Mouse (Mus musculus) MEL (cell line): ENCODE results near the gene Cnih1. TPM values are rescaled to one million over a fixed set of nuclear protein-coding genes. Genes with fewer than 3 reads are reported as not detected.

ENCODE experiments used
- DNase-seq: peaks from one replicate; pipeline ENCODE4 v3.0.0; 2011; ENCODE audit warnings: low read depth, low spot score
- H3K27ac ChIP-seq: 2 replicates; pipeline ENCODE4 v1.5.1; 2012; ENCODE audit warnings: low read depth, mild to moderate bottlenecking, control low read depth, low read length, moderate library complexity; ENCODE audit not compliant: control insufficient read depth
- H3K27me3 ChIP-seq, 2 experiments: fragments of 150-350 bp in 1 of 2; sonication (generic) in 1 of 2; 2 replicates each; pipeline ENCODE4 v1.6.1; 2012; ENCODE audit warnings: low read length in 2 of 2, mild to moderate bottlenecking in 2 of 2, improper control_type of control experiment in 1 of 2, moderate library complexity in 1 of 2; ENCODE audit not compliant: insufficient read depth in 2 of 2, control insufficient read depth in 1 of 2
- H3K36me3 ChIP-seq, 2 experiments: 2 replicates each; pipeline ENCODE4 v1.6.1; 2012 to 2014; ENCODE audit warnings: low read length in 2 of 2, improper control_type of control experiment in 1 of 2, inconsistent platforms in 1 of 2, mild to moderate bottlenecking in 1 of 2; ENCODE audit not compliant: insufficient read depth in 2 of 2, control insufficient read depth in 1 of 2
- H3K4me1 ChIP-seq, 2 experiments: fragments of 150-350 bp in 1 of 2; sonication (generic) in 1 of 2; 2 replicates each; pipeline ENCODE4 v1.6.1; 2012; ENCODE audit warnings: low read length in 2 of 2, improper control_type of control experiment in 1 of 2, mild to moderate bottlenecking in 1 of 2; ENCODE audit not compliant: insufficient read depth in 2 of 2, control insufficient read depth in 1 of 2
- H3K4me3 ChIP-seq, 2 experiments: fragments of 150-350 bp in 1 of 2; sonication (generic) in 1 of 2; 2 replicates each; pipeline ENCODE4 v1.5.1; 2012; ENCODE audit warnings: low read depth in 2 of 2, low read length in 2 of 2, mild to moderate bottlenecking in 2 of 2, moderate library complexity in 2 of 2, control low read depth in 1 of 2, improper control_type of control experiment in 1 of 2; ENCODE audit not compliant: control insufficient read depth in 1 of 2, insufficient read depth in 1 of 2
- H3K79me2 ChIP-seq: 2 replicates; pipeline ENCODE4 v1.6.1; 2012; ENCODE audit warnings: mild to moderate bottlenecking, low read length, moderate library complexity; ENCODE audit not compliant: control insufficient read depth, poor library complexity, insufficient read depth
- H3K9ac ChIP-seq: 2 replicates; pipeline ENCODE4 v1.6.1; 2012; ENCODE audit warnings: low read depth, mild to moderate bottlenecking, control low read depth, low read length, moderate library complexity; ENCODE audit not compliant: control insufficient read depth, poor library complexity, severe bottlenecking
- H3K9me3 ChIP-seq: fragments of 150-350 bp; sonication (generic); replicated peaks from 2 replicates; pipeline ENCODE4 v1.6.1; 2012; ENCODE audit warnings: mild to moderate bottlenecking, low read length, improper control_type of control experiment, moderate library complexity; ENCODE audit not compliant: insufficient read depth
- BHLHE40 ChIP-seq: IDR thresholded peaks from 2 replicates; pipeline ENCODE4 v1.6.1; 2012; ENCODE audit warnings: low read depth, mild to moderate bottlenecking, inconsistent platforms, low read length, improper control_type of control experiment, borderline replicate concordance
- ELF1 ChIP-seq: IDR thresholded peaks from 2 replicates; pipeline ENCODE4 v1.6.1; 2014; ENCODE audit warnings: low read depth, mild to moderate bottlenecking, inconsistent platforms, low read length, improper control_type of control experiment, moderate library complexity
- EP300 ChIP-seq, 2 experiments: IDR thresholded peaks; 2 replicates each; pipeline ENCODE4 v1.6.1; 2011; ENCODE audit warnings: improper control_type of control experiment in 2 of 2, low read length in 2 of 2, low read depth in 1 of 2, mild to moderate bottlenecking in 1 of 2
- JUND ChIP-seq: IDR thresholded peaks from 2 replicates; pipeline ENCODE4 v1.6.1; 2011; ENCODE audit warnings: low read depth, mild to moderate bottlenecking, improper control_type of control experiment, low read length
- MAX ChIP-seq: IDR thresholded peaks from 2 replicates; pipeline ENCODE4 v1.6.1; 2011; ENCODE audit warnings: low read length, improper control_type of control experiment
- MAZ ChIP-seq: IDR thresholded peaks from 2 replicates; pipeline ENCODE4 v1.6.1; 2012; ENCODE audit warnings: low read depth, mild to moderate bottlenecking, inconsistent platforms, low read length, improper control_type of control experiment
- MXI1 ChIP-seq: IDR thresholded peaks from 2 replicates; pipeline ENCODE4 v1.6.1; 2011; ENCODE audit warnings: mild to moderate bottlenecking, low read depth, low read length, improper control_type of control experiment
- MYB ChIP-seq: IDR thresholded peaks from 2 replicates; pipeline ENCODE4 v1.6.1; 2011; ENCODE audit warnings: mild to moderate bottlenecking, low read depth, low read length, improper control_type of control experiment
- POLR2A ChIP-seq, 2 experiments: IDR thresholded peaks; 2 replicates each; pipeline ENCODE4 v1.6.1; 2011 to 2012; ENCODE audit warnings: low read length in 2 of 2, mild to moderate bottlenecking in 2 of 2, control low read depth in 1 of 2, improper control_type of control experiment in 1 of 2, low read depth in 1 of 2, moderate library complexity in 1 of 2; ENCODE audit not compliant: control insufficient read depth in 1 of 2, insufficient read depth in 1 of 2, poor library complexity in 1 of 2
- POLR2AphosphoS5 ChIP-seq: IDR thresholded peaks from 2 replicates; pipeline ENCODE4 v1.6.1; 2012; ENCODE audit warnings: low read depth, borderline replicate concordance, mild to moderate bottlenecking, inconsistent platforms, low read length, moderate library complexity, mixed read lengths
- RCOR1 ChIP-seq: IDR thresholded peaks from 2 replicates; pipeline ENCODE4 v1.6.1; 2012; ENCODE audit warnings: low read depth, mild to moderate bottlenecking, inconsistent platforms, low read length, improper control_type of control experiment
- SIN3A ChIP-seq: IDR thresholded peaks from 2 replicates; pipeline ENCODE4 v1.6.1; 2012; ENCODE audit warnings: low read length, improper control_type of control experiment, inconsistent platforms
- TAL1 ChIP-seq: IDR thresholded peaks from 2 replicates; pipeline ENCODE4 v1.6.1; 2012; ENCODE audit warnings: mild to moderate bottlenecking, inconsistent platforms, low read length, moderate library complexity, mixed read lengths
- UBTF ChIP-seq: IDR thresholded peaks from 2 replicates; pipeline ENCODE4 v1.6.1; 2012; ENCODE audit warnings: low read depth, mild to moderate bottlenecking, inconsistent platforms, low read length, improper control_type of control experiment, moderate library complexity, borderline replicate concordance; ENCODE audit not compliant: insufficient read depth
- USF1 ChIP-seq: IDR thresholded peaks from 2 replicates; pipeline ENCODE4 v1.6.1; 2014; ENCODE audit warnings: low read depth, mild to moderate bottlenecking, inconsistent platforms, low read length, improper control_type of control experiment, moderate library complexity
- USF2 ChIP-seq, 2 experiments: IDR thresholded peaks; 2 replicates each; pipeline ENCODE4 v1.6.1; 2011 to 2012; ENCODE audit warnings: improper control_type of control experiment in 2 of 2, low read length in 2 of 2, borderline replicate concordance in 1 of 2, inconsistent platforms in 1 of 2, low read depth in 1 of 2, mild to moderate bottlenecking in 1 of 2; ENCODE audit not compliant: insufficient read depth in 1 of 2
- ZNF384 ChIP-seq: IDR thresholded peaks from 2 replicates; pipeline ENCODE4 v1.6.1; 2012; ENCODE audit warnings: low read depth, mild to moderate bottlenecking, inconsistent platforms, low read length, improper control_type of control experiment
- polyA plus RNA-seq, 2 experiments: library from polyadenylated mRNA; stranded (reverse) in 1 of 2; unstranded in 1 of 2; fragments of >175 nt in 1 of 2; fragments of >200 nt in 1 of 2; gene quantifications; 2 replicates each; pipeline versions ENCODE4 v1.2.1 to v1.2.4; 2012; ENCODE audit warnings: low replicate concordance in 2 of 2, low read depth in 1 of 2; ENCODE audit not compliant: insufficient read length in 2 of 2, insufficient read depth in 1 of 2, missing spikeins in 1 of 2
- total RNA-seq: library from RNA; depleted of rRNA; stranded (reverse); fragments of 300-350 nt; gene quantifications from 2 replicates; pipeline ENCODE4 v1.2.3, GENCODE M21; 2012

The Cnih1 gene
- total and polyA plus RNA-seq, 3 experiments = 50.6 to 155 TPM; not detected in 1

DNA sequence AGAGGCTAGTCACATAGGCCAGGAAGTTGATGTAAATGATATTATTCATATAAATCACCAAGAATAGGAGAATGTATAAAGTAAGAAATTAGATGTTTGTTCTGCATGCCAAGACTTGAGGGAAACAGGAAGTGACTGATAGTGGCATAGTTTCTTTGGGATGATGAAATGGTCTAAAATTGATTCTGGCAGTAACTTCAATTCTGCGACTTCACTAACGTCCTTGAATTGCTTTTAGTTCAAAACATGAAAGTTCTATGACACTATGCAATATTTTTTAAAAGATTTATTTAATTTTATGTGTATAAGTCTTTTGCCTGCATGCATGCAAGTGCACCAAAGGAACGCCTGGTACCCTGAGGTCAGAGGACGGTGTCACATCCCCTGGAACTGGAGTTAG lies 15.0 kb upstream of the Cnih1 start:
- peaks cover 3 to 9% of the 10 kb centered on the region in 2 experiments for H3K36me3 ChIP-seq

DNA sequence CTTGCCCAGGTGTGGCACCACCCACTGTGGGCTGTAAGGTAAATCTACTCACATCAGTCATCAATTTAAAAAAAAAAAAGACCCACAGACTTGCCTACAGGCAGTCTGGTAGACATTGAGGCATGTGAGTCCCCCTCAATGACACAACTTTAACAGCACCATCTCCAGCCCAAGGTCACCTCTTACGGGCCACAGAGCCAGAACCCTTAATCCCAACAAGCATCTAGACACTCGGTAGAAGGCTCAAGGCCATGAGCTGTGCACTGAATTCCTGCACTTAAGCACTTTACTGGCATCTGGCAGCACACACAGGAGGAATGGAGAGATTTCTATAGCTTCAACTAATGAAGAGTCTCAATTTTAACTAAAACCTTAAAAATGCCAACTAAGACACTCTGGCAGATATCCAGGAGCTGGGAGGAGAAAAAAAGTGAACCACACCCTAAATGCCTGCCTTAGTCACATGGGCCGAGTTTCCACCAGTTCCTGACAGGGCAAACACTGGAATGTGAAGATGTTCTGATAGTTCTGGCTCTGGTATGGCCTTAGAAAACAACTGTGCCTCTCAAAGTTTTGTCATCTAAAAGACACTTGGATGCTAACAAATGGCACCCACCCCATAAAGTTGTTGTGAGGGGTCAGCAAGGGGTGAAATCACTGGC lies 12.6 kb upstream of the Cnih1 start:
- Histone ChIP-seq H3K4me3 (no peak overlapping the region), H3K4me1 (peaks cover 7 to 12% of the 10 kb centered on the region in 2 experiments)
- DNase-seq = peak; percentile 89
- TF ChIP-seq BHLHE40 = 0 out of 2 replicates have a peak, but pooled peaks have one; percentile 13
- no peak for TF ChIP-seq UBTF
- no peak for TF ChIP-seq EP300 (IDR thresholded peaks at IDR 0.05; ENCODE audit: low read depth in 1 of 2, low read length in 2 of 2)
- peak in 1 of 2 experiments; percentile 49; a peak in 1 of 4 replicates for TF ChIP-seq USF2 (IDR thresholded peaks at IDR 0.05; ENCODE audit: borderline replicate concordance in 1 of 2, insufficient read depth in 1 of 2, low read depth in 1 of 2, low read length in 2 of 2)
- TF ChIP-seq SIN3A = 0 out of 2 replicates have a peak, but pooled peaks have one; percentile 34
- no peak for TF ChIP-seq MAZ
- no peak for TF ChIP-seq POLR2AphosphoS5
- no peak for TF ChIP-seq JUND
- 0 out of 4 replicates have a peak, but pooled peaks of 1 of the 2 experiments have one; percentile 28 for TF ChIP-seq POLR2A (IDR thresholded peaks at IDR 0.05; ENCODE audit: control insufficient read depth in 1 of 2, insufficient read depth in 1 of 2, low read depth in 1 of 2, low read length in 2 of 2, poor library complexity in 1 of 2)
- TF ChIP-seq USF1 = peak; percentile 86
- TF ChIP-seq ZNF384 = peak; percentile 72
- peak; percentile 46; the same call in 1 of the 2 replicates for TF ChIP-seq MXI1
- no peak for TF ChIP-seq RCOR1
- peak; percentile 67 for TF ChIP-seq MAX
- no peak for TF ChIP-seq MYB
- no peak for TF ChIP-seq TAL1
- TF ChIP-seq, all 39 proteins: peak for 8
- Histone ChIP-seq H3K79me2 (no peaks in the 10 kb centered on the region), H3K36me3 (peaks cover 0 to 9% of the 10 kb centered on the region in 2 experiments), H3K27me3 (no peaks in the 10 kb centered on the region), H3K9ac (0 out of 2 replicates have a peak overlapping the region, but pooled peaks have one; percentile 6), H3K27ac (peak overlapping the region; percentile 52), H3K9me3 (no peaks in the 10 kb centered on the region)

More for the DNA sequence above, 15.0 kb upstream of the Cnih1 start:
- no peak overlapping the region for H3K9ac ChIP-seq
- DNase-seq = no peak
- no peaks in the 10 kb centered on the region for H3K27me3 ChIP-seq
- no peaks in the 10 kb centered on the region for H3K79me2 ChIP-seq
- TF ChIP-seq MYB = no peak
- 0 out of 2 replicates have a peak, but pooled peaks have one; percentile 15 for TF ChIP-seq ELF1
- no peaks in the 10 kb centered on the region for H3K9me3 ChIP-seq
- no peak overlapping the region for H3K4me3 ChIP-seq
- peaks cover 10 to 12% of the 10 kb centered on the region in 2 experiments for H3K4me1 ChIP-seq
- H3K27ac ChIP-seq = no peak overlapping the region
